Mouse (Mus musculus) spleen, adult 2 months (tissue): Measurements from ENCODE around the gene Paxx.

ENCODE experiments used
- CTCF ChIP-seq: fragments of 200-500 bp; IDR thresholded peaks from 2 replicates; pipeline ENCODE4 v1.5.1; 2011; ENCODE audit warnings: mild to moderate bottlenecking, inconsistent platforms; ENCODE audit not compliant: insufficient read depth, insufficient read length, insufficient replicate concordance; ENCODE audit errors: extremely low read depth
- POLR2A ChIP-seq: fragments of 200-500 bp; IDR thresholded peaks from 2 replicates; pipeline ENCODE4 v1.6.1; 2011; ENCODE audit warnings: low read depth, low read length, inconsistent platforms

- TF ChIP-seq CTCF = no peak
- no peak for TF ChIP-seq POLR2A
These were observed 41.8 kb upstream of the Paxx start for GRCm38 (mm10) chr2:25502726-25503125.
